Mouse (Mus musculus): Measurements from ENCODE around the gene Aldob.

GRCm38 (mm10) chr4:49558181-49558580 lies 8.8 kb upstream of the Aldob start:
- TF ChIP-seq CTCF (IDR thresholded peaks at IDR 0.05) (no peak), EP300 (IDR thresholded peaks at IDR 0.05) (no peak)
